ENCODE assay signal across 8 mouse cellular contexts in the genomic region with DNA sequence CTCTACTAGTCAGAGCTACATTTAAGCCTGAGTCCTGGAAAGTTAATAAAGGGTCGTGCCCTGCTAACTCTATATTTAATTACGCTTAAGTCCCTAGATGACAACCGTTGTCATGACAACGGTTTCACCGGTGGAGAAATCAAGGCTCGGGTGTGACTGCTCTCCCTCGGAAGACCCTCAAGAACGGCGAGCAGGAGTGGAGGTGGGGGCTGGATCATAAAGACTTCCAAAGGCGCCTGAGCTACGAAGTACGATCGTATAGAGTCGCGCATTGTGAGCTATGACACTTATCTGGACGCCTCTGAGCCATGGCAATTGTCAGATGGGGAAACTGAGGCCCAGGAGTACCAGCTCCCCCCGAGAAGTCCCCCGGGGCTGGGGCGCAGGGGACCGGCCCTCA. TPM values are rescaled to one million over a fixed set of nuclear protein-coding genes. Genes with fewer than 3 reads are reported as not detected.
DNase-seq lines count a peak whose midpoint lies in the region; ATAC-seq and TF ChIP-seq lines count a peak whose summit lies in the region.

No protein-coding gene starts in this region.

- H3K27ac ChIP-seq in kidney, embryonic 14.5 days (ENCODE audit: low read depth, low read length), result peak overlapping the region; percentile 14
- peak overlapping the region; percentile 68 for H3K27ac ChIP-seq in bone marrow, adult 2 months (ENCODE audit: control insufficient read depth, insufficient read depth, low read depth, low read length, poor library complexity)
- peak overlapping the region; percentile 95 for H3K27ac ChIP-seq in hindbrain, embryonic 10.5 days
- H3K27ac ChIP-seq in midbrain, embryonic 12.5 days (replicated peaks), result peak overlapping the region; percentile 58

- TF ChIP-seq CTCF in bone marrow, adult 2 months (IDR thresholded peaks at IDR 0.05; ENCODE audit: control insufficient read depth, insufficient read depth, low read length), result no peak

- peak overlapping the region; percentile 57 for H3K4me3 ChIP-seq in kidney, embryonic 14.5 days (ENCODE audit: low read length)
- H3K4me3 ChIP-seq in bone marrow, adult 2 months (replicated peaks; ENCODE audit: control insufficient read depth, low read depth, low read length), result peak overlapping the region; percentile 93
- peak overlapping the region; percentile 92 for H3K4me3 ChIP-seq in hindbrain, embryonic 10.5 days
- H3K4me3 ChIP-seq in midbrain, embryonic 12.5 days, result peak overlapping the region; percentile 80

- ATAC-seq in kidney, embryonic 14.5 days (ENCODE audit: low FRiP score, low TSS enrichment), result peak; percentile 14; the same call in 1 of the 2 replicates
- ATAC-seq in midbrain, embryonic 12.5 days (ENCODE audit: low FRiP score, low read depth), result peak; percentile 57; the same call in 1 of the 2 replicates

- TF ChIP-seq POLR2A in bone marrow, adult 2 months (IDR thresholded peaks at IDR 0.05; ENCODE audit: borderline replicate concordance, control insufficient read depth, low read depth, low read length), result no peak

- peak overlapping the region; percentile 83 for H3K4me2 ChIP-seq in kidney, embryonic 14.5 days (replicated peaks; ENCODE audit: low read depth, low read length)
- H3K4me2 ChIP-seq in midbrain, embryonic 12.5 days (replicated peaks), result peak overlapping the region; percentile 90

- H3K9me3 ChIP-seq in kidney, embryonic 14.5 days (ENCODE audit: control insufficient read depth, low read length), result no peaks in the 10 kb centered on the region
- H3K9me3 ChIP-seq in hindbrain, embryonic 10.5 days, result no peaks in the 10 kb centered on the region
- no peaks in the 10 kb centered on the region for H3K9me3 ChIP-seq in midbrain, embryonic 12.5 days

- under 1% methylated on average over 20 of the region's 20 CpGs for WGBS in kidney, embryonic 14.5 days
- under 1% methylated on average over 20 of the region's 20 CpGs for whole genome bisulfite sequencing in bone marrow, adult 2 months
- 1% methylated on average over 20 of the region's 20 CpGs for WGBS in hindbrain, embryonic 10.5 days
- WGBS in midbrain, embryonic 12.5 days, result under 1% methylated on average over 20 of the region's 20 CpGs

- no peaks in the 10 kb centered on the region for H3K27me3 ChIP-seq in kidney, embryonic 14.5 days (ENCODE audit: control insufficient read depth, insufficient read depth, low read length)
- no peaks in the 10 kb centered on the region for H3K27me3 ChIP-seq in hindbrain, embryonic 10.5 days (ENCODE audit: insufficient read depth, poor library complexity, severe bottlenecking)
- H3K27me3 ChIP-seq in midbrain, embryonic 12.5 days, result no peaks in the 10 kb centered on the region

- peaks cover 20% of the 10 kb centered on the region for H3K36me3 ChIP-seq in kidney, embryonic 14.5 days (ENCODE audit: control insufficient read depth, insufficient read depth, low read length)
- H3K36me3 ChIP-seq in hindbrain, embryonic 10.5 days, result peaks cover 33% of the 10 kb centered on the region
- peaks cover 15% of the 10 kb centered on the region; the same call in 1 of the 2 replicates for H3K36me3 ChIP-seq in midbrain, embryonic 12.5 days

- no peak for DNase-seq in kidney, postnatal 10 days
- no peak for DNase-seq in hindbrain, embryonic 10.5 days (ENCODE audit: low spot score)
- no peak for DNase-seq in adrenal gland, adult (ENCODE audit: inconsistent age in 2 of 2, low spot score in 1 of 2)
- DNase-seq in layer of hippocampus, adult 9-11 months, result no peak
- DNase-seq in left cerebral cortex, adult 18-20 months (ENCODE audit: low spot score in 2 of 2), result no peak

- peaks cover 6% of the 10 kb centered on the region; the same call in 1 of the 2 replicates for H3K4me1 ChIP-seq in kidney, embryonic 14.5 days (ENCODE audit: control insufficient read depth, insufficient read depth, low read length)
- H3K4me1 ChIP-seq in bone marrow, adult 2 months (ENCODE audit: control insufficient read depth, insufficient read depth, low read length), result peaks cover 5% of the 10 kb centered on the region; the same call in 1 of the 2 replicates
- peaks cover 15% of the 10 kb centered on the region for H3K4me1 ChIP-seq in hindbrain, embryonic 10.5 days (replicated peaks)
- peaks cover 15% of the 10 kb centered on the region for H3K4me1 ChIP-seq in midbrain, embryonic 12.5 days

- peak overlapping the region; percentile 65 for H3K9ac ChIP-seq in kidney, embryonic 14.5 days (ENCODE audit: low read depth, low read length)
- peak overlapping the region; percentile 59 for H3K9ac ChIP-seq in midbrain, embryonic 12.5 days (replicated peaks)

RNA-seq across cellular contexts. Expression of a gene that starts 0.4 kb away (rescaled TPM):
- 139 and 150 TPM in 2 replicates for polyA plus RNA-seq in kidney, embryonic 14.5 days (2014; fragmentation: Nextera tagmentation; extraction: Ambion mirVana)
- 40.1 and 46.6 TPM in 2 replicates for polyA plus RNA-seq in bone marrow, adult 2 months (2011; ENCODE audit: insufficient read depth, insufficient read length, low replicate concordance, missing spikeins)
- 132 and 165 TPM in 2 replicates for polyA plus RNA-seq in hindbrain, embryonic 10.5 days (2016; fragmentation: Nextera tagmentation; extraction: Ambion mirVana)
- 74.2 and 87.2 TPM in 2 replicates for polyA plus RNA-seq in midbrain, embryonic 12.5 days (2016; fragmentation: Nextera tagmentation; extraction: Ambion mirVana)
- total RNA-seq in left cerebral cortex, adult 18-20 months (2021), result 1 to 10 TPM; 3.1 to 5.0 TPM

RNA-seq across cellular contexts. Expression of a gene that starts 36.4 kb away (rescaled TPM):
- 13.2 and 15.8 TPM in 2 replicates for polyA plus RNA-seq in kidney, embryonic 14.5 days (2014; fragmentation: Nextera tagmentation; extraction: Ambion mirVana)
- polyA plus RNA-seq in bone marrow, adult 2 months (2011; ENCODE audit: insufficient read depth, insufficient read length, low replicate concordance, missing spikeins), result 8.1 and 14.5 TPM in 2 replicates
- 51.1 and 55.1 TPM in 2 replicates for polyA plus RNA-seq in hindbrain, embryonic 10.5 days (2016; fragmentation: Nextera tagmentation; extraction: Ambion mirVana)
- polyA plus RNA-seq in midbrain, embryonic 12.5 days (2016; fragmentation: Nextera tagmentation; extraction: Ambion mirVana), result 39.5 and 43.5 TPM in 2 replicates
- total RNA-seq in left cerebral cortex, adult 18-20 months (2021), result 10 to 100 TPM; 16.2 to 27.7 TPM

RNA-seq across cellular contexts. Expression of a gene that starts 38.8 kb away (rescaled TPM):
- polyA plus RNA-seq in kidney, embryonic 14.5 days (2014; fragmentation: Nextera tagmentation; extraction: Ambion mirVana), result 9.4 and 14.3 TPM in 2 replicates
- 1.4 and 1.7 TPM in 2 replicates for polyA plus RNA-seq in bone marrow, adult 2 months (2011; ENCODE audit: insufficient read depth, insufficient read length, low replicate concordance, missing spikeins)
- 10.0 and 11.0 TPM in 2 replicates for polyA plus RNA-seq in hindbrain, embryonic 10.5 days (2016; fragmentation: Nextera tagmentation; extraction: Ambion mirVana)
- 7.7 and 9.9 TPM in 2 replicates for polyA plus RNA-seq in midbrain, embryonic 12.5 days (2016; fragmentation: Nextera tagmentation; extraction: Ambion mirVana)
- 1 to 10 TPM; 8.4 to 9.1 TPM for total RNA-seq in left cerebral cortex, adult 18-20 months (2021)

Comparison
In these comparisons a context has a peak if more than half of its experiments do, and no peak if none do; other contexts are left out.
1. H3K27ac ChIP-seq: peak in every context shown above with its lines; median percentile 95 in hindbrain, embryonic 10.5 days; 68 in bone marrow, adult 2 months; 58 in midbrain, embryonic 12.5 days; 14 in kidney, embryonic 14.5 days.